Mouse (Mus musculus) liver, embryonic 14.5 days (tissue): Measurements from ENCODE around the gene Thap3. TPM values are rescaled to one million over a fixed set of nuclear protein-coding genes. Genes with fewer than 3 reads are reported as not detected.

ENCODE experiments used
- ATAC-seq: fragments of 200-750 bp; cut with Nextera tagmentation; 2 replicates; pipeline ENCODE4 v1.8.0; 2017; ENCODE audit warnings: moderate number of reproducible peaks, mild to moderate bottlenecking, moderate library complexity; ENCODE audit not compliant: insufficient read depth
- DNase-seq, 3 experiments: peaks; one replicate each; pipeline ENCODE4 v3.0.0-alpha.2; 2012 to 2013; ENCODE audit warnings: low read depth in 3 of 3, low spot score in 3 of 3
- H3K27ac ChIP-seq: fragments of 300-500 bp; sonication (generic); 2 replicates; pipeline ENCODE4 v1.5.1; 2014; ENCODE audit warnings: moderate library complexity, mild to moderate bottlenecking, control low read depth, inconsistent platforms
- H3K27me3 ChIP-seq: fragments of 300-500 bp; sonication (generic); 2 replicates; pipeline ENCODE4 v1.6.1; 2014; ENCODE audit warnings: mild to moderate bottlenecking, low read length, moderate library complexity; ENCODE audit not compliant: control insufficient read depth, insufficient read depth
- H3K36me3 ChIP-seq: fragments of 300-500 bp; sonication (generic); replicated peaks from 2 replicates; pipeline ENCODE4 v1.6.1; 2014; ENCODE audit warnings: low read depth; ENCODE audit not compliant: control insufficient read depth, insufficient read depth
- H3K4me1 ChIP-seq, 2 experiments: fragments of 200-500 bp in 1 of 2; fragments of 300-500 bp in 1 of 2; sonication (generic) in 1 of 2; replicated peaks; 2 replicates each; pipeline ENCODE4 v1.6.1; 2012 to 2014; ENCODE audit warnings: antibody characterized with exemption in 1 of 2, inconsistent platforms in 1 of 2, low read length in 1 of 2; ENCODE audit not compliant: control insufficient read depth in 2 of 2, insufficient read depth in 2 of 2
- H3K4me2 ChIP-seq: fragments of 300-500 bp; sonication (generic); 2 replicates; pipeline ENCODE4 v1.6.1; 2014; ENCODE audit warnings: low read depth, mild to moderate bottlenecking, control low read depth, moderate library complexity
- H3K4me3 ChIP-seq, 2 experiments: fragments of 200-500 bp in 1 of 2; fragments of 300-500 bp in 1 of 2; sonication (generic) in 1 of 2; 2 replicates each; pipeline ENCODE4 v1.5.1; 2012 to 2014; ENCODE audit warnings: low read depth in 2 of 2, low read length in 2 of 2, mild to moderate bottlenecking in 2 of 2, control low read depth in 1 of 2, inconsistent platforms in 1 of 2, moderate library complexity in 1 of 2; ENCODE audit not compliant: insufficient read depth in 1 of 2
- H3K9ac ChIP-seq: fragments of 300-500 bp; sonication (generic); replicated peaks from 2 replicates; pipeline ENCODE4 v1.6.1; 2014; ENCODE audit warnings: mild to moderate bottlenecking, control low read depth, moderate library complexity
- H3K9me3 ChIP-seq: fragments of 300-500 bp; sonication (generic); 2 replicates; pipeline ENCODE4 v1.6.1; 2016; ENCODE audit warnings: low read length, mixed read lengths; ENCODE audit not compliant: control insufficient read depth
- CTCF ChIP-seq: IDR thresholded peaks from 2 replicates; pipeline ENCODE4 v1.5.1; 2016; ENCODE audit warnings: antibody characterized with exemption, low read depth, control low read depth
- EP300 ChIP-seq: IDR thresholded peaks from 2 replicates; pipeline ENCODE4 v1.6.1; 2016; ENCODE audit warnings: antibody characterized with exemption, low read depth
- WGBS: fragments of 180-500 bp; shearing (Covaris S2); extraction: QIAGEN DNeasy Blood & Tissue Kit; methylation state at CpG from one replicate; pipeline ENCODE4 v1.1.7; 2014; ENCODE audit not compliant: insufficient replicate concordance; 5-methylcytosine and 5-hydroxymethylcytosine counted together
- polyA plus RNA-seq, 2 experiments: library from polyadenylated mRNA; depleted of rRNA in 1 of 2; stranded (reverse) in 1 of 2; unstranded in 1 of 2; fragments of >200 nt; fragmentation: Nextera tagmentation in 1 of 2; extraction: Ambion mirVana in 1 of 2; gene quantifications; 2 replicates each; pipeline versions ENCODE4 v1.2.1 to v1.2.3; 2012 to 2014

The Thap3 gene
- polyA plus RNA-seq, 2 experiments = 4.5 to 5.0 TPM

DNA sequence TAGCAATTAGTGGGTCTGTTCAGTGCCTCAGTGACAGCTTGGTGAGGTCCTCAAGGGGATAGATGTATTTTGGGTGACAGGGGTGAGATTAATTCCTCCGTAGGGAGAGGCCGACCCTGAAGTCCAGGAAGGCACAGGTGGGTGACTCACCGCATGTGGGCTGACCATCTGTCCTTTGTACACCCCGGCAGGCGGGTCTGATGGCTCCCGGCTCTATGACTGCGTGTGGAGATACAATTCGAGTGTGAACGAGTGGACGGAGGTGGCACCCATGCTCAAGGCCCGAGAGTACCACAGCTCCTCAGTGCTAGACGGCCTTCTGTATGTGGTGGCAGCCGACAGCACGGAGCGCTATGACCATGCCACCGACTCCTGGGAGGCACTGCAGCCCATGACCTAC, 23.3 kb upstream of the Thap3 start:
- no peak for TF ChIP-seq EP300
- TF ChIP-seq CTCF = no peak
- WGBS = 86% methylated on average over 16 of the region's 16 CpGs

DNA sequence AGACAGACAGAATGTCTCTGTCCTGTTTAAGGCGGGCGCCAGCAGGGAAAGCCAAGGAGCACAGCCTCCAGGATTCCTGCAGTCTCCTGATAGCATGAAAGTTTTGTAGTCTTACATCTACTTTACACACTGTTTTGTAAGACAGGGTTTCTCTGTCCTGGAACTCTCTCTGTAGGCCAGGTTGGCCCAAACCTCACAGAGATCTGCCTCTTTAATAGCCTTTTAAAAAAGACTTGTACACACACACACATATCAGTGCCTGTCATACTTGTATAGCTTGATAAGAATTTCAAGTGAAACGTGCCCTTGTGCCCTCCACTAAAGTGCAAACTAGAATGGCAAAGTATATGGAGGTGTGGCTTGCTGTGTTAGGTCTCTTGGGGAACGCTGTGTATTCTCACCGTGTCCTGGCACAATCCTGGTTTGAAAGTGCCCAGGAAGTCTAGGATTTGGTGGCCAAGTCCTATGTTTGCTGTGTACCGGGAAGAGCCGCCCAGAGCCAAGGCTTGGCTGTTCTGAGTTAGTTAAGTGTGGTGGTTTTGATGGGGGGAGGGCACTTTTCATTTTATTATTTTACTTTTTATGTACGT, 22.5 kb upstream of the Thap3 start:
- DNase-seq (no peak), ATAC-seq (no peak)
- H3K27ac ChIP-seq = peak overlapping the region; percentile 85
- no peaks in the 10 kb centered on the region for H3K9me3 ChIP-seq
- H3K4me3 ChIP-seq = peak overlapping the region; percentile 59 to 92
- peaks cover 27 to 28% of the 10 kb centered on the region in 2 experiments for H3K4me1 ChIP-seq
- peak overlapping the region; percentile 61 for H3K9ac ChIP-seq
- TF ChIP-seq EP300 (0 out of 2 replicates have a peak, but pooled peaks have one; percentile 20), CTCF (no peak)
- 49% methylated on average over 8 of the region's 8 CpGs for WGBS
- peaks cover 15% of the 10 kb centered on the region for H3K27me3 ChIP-seq
- peaks cover 5% of the 10 kb centered on the region; the same call in 1 of the 2 replicates for H3K36me3 ChIP-seq
- H3K4me2 ChIP-seq = peak overlapping the region; percentile 100

More for the DNA sequence above, 23.3 kb upstream of the Thap3 start:
- Histone ChIP-seq H3K27ac (no peak overlapping the region), H3K4me1 (peaks cover 27 to 28% of the 10 kb centered on the region in 2 experiments), H3K36me3 (peaks cover 5% of the 10 kb centered on the region; the same call in 1 of the 2 replicates), H3K9me3 (no peaks in the 10 kb centered on the region), H3K4me2 (no peak overlapping the region), H3K27me3 (peaks cover 11% of the 10 kb centered on the region), H3K9ac (no peak overlapping the region), H3K4me3 (no peak overlapping the region)
- DNase-seq (no peak), ATAC-seq (no peak)

DNA sequence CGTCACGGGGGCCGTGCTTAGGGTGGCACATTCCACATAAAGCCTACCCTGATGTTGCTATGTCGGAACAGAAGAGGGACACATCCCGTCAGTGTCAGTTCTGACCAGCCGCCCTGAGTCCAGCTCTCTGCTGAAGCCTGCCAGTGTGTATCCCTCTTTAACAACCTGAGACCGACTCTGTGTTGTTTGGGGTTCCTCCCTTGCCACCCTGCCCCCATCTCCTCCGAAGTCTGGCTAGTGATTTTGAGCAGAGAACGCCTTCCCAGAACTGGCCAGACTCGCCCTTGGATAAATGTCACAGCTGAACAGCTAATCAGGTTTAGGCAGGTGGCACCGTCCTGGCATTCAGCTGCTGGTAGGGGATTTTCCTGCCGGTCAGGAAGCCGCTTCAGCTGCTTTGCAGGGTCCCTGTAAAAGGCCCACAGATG, 21.9 kb upstream of the Thap3 start:
- Histone ChIP-seq H3K36me3 (peaks cover 5% of the 10 kb centered on the region; the same call in 1 of the 2 replicates), H3K4me1 (peaks cover 27 to 28% of the 10 kb centered on the region in 2 experiments), H3K4me2 (peak overlapping the region; percentile 100), H3K4me3 (peak overlapping the region; percentile 59 to 92), H3K27me3 (peaks cover 15% of the 10 kb centered on the region), H3K9ac (peak overlapping the region; percentile 61), H3K9me3 (no peaks in the 10 kb centered on the region), H3K27ac (peak overlapping the region; percentile 85)
- peak; percentile 33 for ATAC-seq
- WGBS = 6% methylated on average over 13 of the region's 13 CpGs
- TF ChIP-seq EP300 = no peak
- TF ChIP-seq CTCF = no peak
- DNase-seq = peak in 1 of 3 experiments; percentile 78

DNA sequence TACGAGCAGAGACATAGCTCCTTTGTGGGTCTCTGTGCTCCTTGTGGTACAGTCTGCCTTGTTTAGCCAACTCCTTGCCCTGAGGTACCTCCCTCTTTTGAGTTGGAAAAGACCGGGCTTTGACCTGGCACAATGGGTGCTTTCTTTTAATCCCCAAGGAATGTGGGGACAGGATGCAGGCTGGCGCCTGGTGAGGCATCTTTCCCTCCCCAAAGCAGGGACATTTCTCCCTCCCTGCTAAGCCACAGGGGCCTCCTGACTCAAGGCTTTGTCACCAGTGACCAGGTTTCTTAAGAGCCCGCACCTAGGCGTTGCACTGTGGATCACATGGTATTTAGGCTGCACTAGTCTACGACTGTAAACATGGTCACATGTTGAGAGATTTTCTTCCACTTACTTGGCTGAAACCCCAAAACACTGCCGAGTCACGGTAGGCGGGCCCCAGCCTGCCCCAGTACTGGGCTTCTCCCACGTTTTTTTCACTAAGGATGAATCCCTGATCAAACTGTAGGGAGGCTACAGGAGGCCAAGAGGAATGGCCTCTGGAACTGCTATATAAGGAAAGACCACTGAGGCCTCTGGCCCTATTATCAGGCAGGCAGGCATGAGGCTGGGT, 21.4 kb upstream of the Thap3 start:
- peak; percentile 57 to 81 (median 59) for DNase-seq
- H3K27ac ChIP-seq = peak overlapping the region; percentile 85
- H3K36me3 ChIP-seq = peaks cover 5% of the 10 kb centered on the region; the same call in 1 of the 2 replicates
- H3K4me3 ChIP-seq = peak overlapping the region; percentile 59 to 92
- peak overlapping the region; percentile 61 for H3K9ac ChIP-seq
- 1% methylated on average over 10 of the region's 10 CpGs for WGBS
- H3K9me3 ChIP-seq = no peaks in the 10 kb centered on the region
- peaks cover 27 to 28% of the 10 kb centered on the region in 2 experiments for H3K4me1 ChIP-seq
- H3K27me3 ChIP-seq = peaks cover 15% of the 10 kb centered on the region
- TF ChIP-seq CTCF = no peak
- peak overlapping the region; percentile 100 for H3K4me2 ChIP-seq
- ATAC-seq = peak; percentile 72
